Mouse (Mus musculus) spleen, adult 2 months (tissue): Measurements from ENCODE around the gene Zfand3. TPM values are rescaled to one million over a fixed set of nuclear protein-coding genes. Genes with fewer than 3 reads are reported as not detected.

ENCODE experiments used
- DNase-seq, 2 experiments: peaks; one replicate each; pipeline versions ENCODE4 v3.0.0 to v3.0.0-alpha.2; 2012 to 2021; ENCODE audit warnings: low spot score in 2 of 2, low read depth in 1 of 2
- H3K27ac ChIP-seq: fragments of 200-500 bp; 2 replicates; pipeline ENCODE4 v1.5.1; 2012; ENCODE audit warnings: low read length, inconsistent platforms; ENCODE audit not compliant: insufficient read depth
- H3K27me3 ChIP-seq: fragments of 200-500 bp; 2 replicates; pipeline ENCODE4 v1.6.1; 2012; ENCODE audit warnings: mild to moderate bottlenecking, moderate library complexity, low read length, inconsistent platforms; ENCODE audit not compliant: control insufficient read depth, insufficient read depth
- H3K36me3 ChIP-seq: fragments of 200-500 bp; 2 replicates; pipeline ENCODE4 v1.6.1; 2012; ENCODE audit warnings: mild to moderate bottlenecking, low read length, inconsistent platforms; ENCODE audit not compliant: control insufficient read depth, insufficient read depth
- H3K4me1 ChIP-seq: fragments of 200-500 bp; 2 replicates; pipeline ENCODE4 v1.6.1; 2011; ENCODE audit warnings: inconsistent platforms; ENCODE audit not compliant: control insufficient read depth, insufficient read depth, insufficient read length
- H3K4me3 ChIP-seq: fragments of 200-500 bp; 2 replicates; pipeline ENCODE4 v1.5.1; 2011; ENCODE audit warnings: mild to moderate bottlenecking, inconsistent platforms; ENCODE audit not compliant: insufficient read depth, insufficient read length; ENCODE audit errors: extremely low read depth
- CTCF ChIP-seq: fragments of 200-500 bp; IDR thresholded peaks from 2 replicates; pipeline ENCODE4 v1.5.1; 2011; ENCODE audit warnings: mild to moderate bottlenecking, inconsistent platforms; ENCODE audit not compliant: insufficient read depth, insufficient read length, insufficient replicate concordance; ENCODE audit errors: extremely low read depth
- POLR2A ChIP-seq: fragments of 200-500 bp; IDR thresholded peaks from 2 replicates; pipeline ENCODE4 v1.6.1; 2011; ENCODE audit warnings: low read depth, low read length, inconsistent platforms
- WGBS: fragments of 180-500 bp; shearing (Covaris S2); methylation state at CpG from one replicate; pipeline ENCODE4 v1.1.7; 2018; 5-methylcytosine and 5-hydroxymethylcytosine counted together
- polyA plus RNA-seq: library from polyadenylated mRNA; depleted of rRNA; stranded (reverse); fragments of >200 nt; gene quantifications from 2 replicates; pipeline ENCODE4 v1.2.3, GENCODE M21; 2012

Zfand3 gene
- polyA plus RNA-seq, 1 experiment, result 50.5 TPM

DNA sequence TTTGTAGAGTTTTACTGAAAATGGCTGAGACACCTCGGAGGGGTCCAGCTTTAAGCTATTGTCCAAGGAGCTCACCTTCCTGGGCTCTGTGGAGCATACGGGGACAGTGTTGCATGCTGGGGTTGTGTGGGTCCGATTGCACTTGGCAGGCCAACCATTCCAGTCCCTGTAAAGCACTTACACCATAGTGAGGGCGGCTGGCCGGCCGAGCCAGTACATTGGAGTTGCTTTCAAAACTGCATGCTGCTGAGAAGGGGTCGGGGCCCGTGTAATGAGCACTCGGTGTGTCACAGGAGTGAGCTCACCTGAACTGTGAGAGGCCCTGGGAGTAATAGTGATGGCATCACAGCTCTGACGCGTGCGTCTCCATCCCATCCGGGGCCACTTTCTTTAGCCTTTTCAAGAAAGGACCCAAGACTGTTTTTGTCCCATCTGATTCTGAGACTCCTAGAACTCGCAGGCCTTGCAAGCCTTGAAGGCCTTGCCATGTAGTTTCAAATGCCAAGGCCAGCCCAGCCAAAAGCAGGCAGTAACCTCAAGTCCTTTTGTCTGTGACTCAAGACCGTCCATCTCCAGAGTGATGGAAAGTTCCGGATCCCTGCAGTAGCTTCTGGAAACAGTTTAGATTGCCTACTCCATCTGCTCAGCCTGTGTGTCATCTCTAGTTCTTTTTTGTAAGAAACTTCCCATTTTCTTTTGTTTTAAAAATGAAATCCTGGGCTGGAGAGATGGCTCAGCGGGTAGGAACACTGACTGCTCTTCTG, 200.7 kb downstream of the Zfand3 start:
- Histone ChIP-seq H3K27me3 (no peaks in the 10 kb centered on the region), H3K36me3 (peaks cover 15% of the 10 kb centered on the region), H3K4me1 (no peaks in the 10 kb centered on the region; the same call in 1 of the 2 replicates), H3K27ac (no peak overlapping the region), H3K4me3 (no peak overlapping the region)
- WGBS, result 94% methylated on average over 17 of the region's 17 CpGs
- no peak for DNase-seq
- TF ChIP-seq CTCF (no peak), POLR2A (no peak)

- TF ChIP-seq CTCF, result no peak
- TF ChIP-seq POLR2A, result no peak
- 95% methylated on average over 8 of the region's 8 CpGs for WGBS
- Histone ChIP-seq H3K27me3 (no peaks in the 10 kb centered on the region), H3K27ac (no peak overlapping the region), H3K4me1 (no peaks in the 10 kb centered on the region), H3K36me3 (peaks cover 16% of the 10 kb centered on the region), H3K4me3 (no peak overlapping the region)
- no peak for DNase-seq
Measured at GRCm38 (mm10) chr17:30210262-30210661, 205.7 kb downstream of the Zfand3 start.

- no peak for DNase-seq
- peaks cover 15% of the 10 kb centered on the region for H3K36me3 ChIP-seq
- no peaks in the 10 kb centered on the region for H3K4me1 ChIP-seq
- no peak overlapping the region for H3K27ac ChIP-seq
- no peaks in the 10 kb centered on the region for H3K27me3 ChIP-seq
- WGBS, result 97% methylated on average over 6 of the region's 6 CpGs
- no peak overlapping the region for H3K4me3 ChIP-seq
- TF ChIP-seq CTCF, result no peak
Measured at GRCm38 (mm10) chr17:30210936-30211335, 206.4 kb downstream of the Zfand3 start.

GRCm38 (mm10) chr17:30212647-30213046, 208.1 kb downstream of the Zfand3 start:
- Histone ChIP-seq H3K27me3 (no peaks in the 10 kb centered on the region), H3K4me3 (no peak overlapping the region), H3K27ac (no peak overlapping the region), H3K4me1 (no peaks in the 10 kb centered on the region), H3K36me3 (peaks cover 15% of the 10 kb centered on the region)
- DNase-seq, result no peak
- no peak for TF ChIP-seq POLR2A
- TF ChIP-seq CTCF, result no peak
- WGBS, result 86% methylated on average over 12 of the region's 12 CpGs

- no peak for DNase-seq
- TF ChIP-seq CTCF, result no peak
- H3K4me3 ChIP-seq, result no peak overlapping the region
- no peaks in the 10 kb centered on the region for H3K27me3 ChIP-seq
- H3K36me3 ChIP-seq, result peaks cover 14% of the 10 kb centered on the region
- no peaks in the 10 kb centered on the region for H3K4me1 ChIP-seq
- 84% methylated on average over 5 of the region's 5 CpGs for WGBS
- H3K27ac ChIP-seq, result no peak overlapping the region
Measured at GRCm38 (mm10) chr17:30213371-30213770, 208.8 kb downstream of the Zfand3 start.

GRCm38 (mm10) chr17:30214393-30214792, 209.9 kb downstream of the Zfand3 start:
- TF ChIP-seq POLR2A (no peak), CTCF (no peak)
- 76% methylated on average over 6 of the region's 6 CpGs for WGBS

GRCm38 (mm10) chr17:30215741-30216140, 211.2 kb downstream of the Zfand3 start:
- no peak overlapping the region for H3K4me3 ChIP-seq
- H3K27me3 ChIP-seq, result no peaks in the 10 kb centered on the region
- WGBS, result 76% methylated on average over 4 of the region's 4 CpGs
- H3K36me3 ChIP-seq, result peaks cover 5% of the 10 kb centered on the region
- H3K27ac ChIP-seq, result no peak overlapping the region
- no peaks in the 10 kb centered on the region for H3K4me1 ChIP-seq
- no peak for DNase-seq
- TF ChIP-seq CTCF, result no peak

More at GRCm38 (mm10) chr17:30214393-30214792, 209.9 kb downstream of the Zfand3 start:
- DNase-seq, result no peak
- Histone ChIP-seq H3K36me3 (peaks cover 9% of the 10 kb centered on the region), H3K27me3 (no peaks in the 10 kb centered on the region), H3K4me3 (no peak overlapping the region), H3K4me1 (no peaks in the 10 kb centered on the region), H3K27ac (no peak overlapping the region)
